ENCODE assay signal across 7 mouse cellular contexts in the genomic region with DNA sequence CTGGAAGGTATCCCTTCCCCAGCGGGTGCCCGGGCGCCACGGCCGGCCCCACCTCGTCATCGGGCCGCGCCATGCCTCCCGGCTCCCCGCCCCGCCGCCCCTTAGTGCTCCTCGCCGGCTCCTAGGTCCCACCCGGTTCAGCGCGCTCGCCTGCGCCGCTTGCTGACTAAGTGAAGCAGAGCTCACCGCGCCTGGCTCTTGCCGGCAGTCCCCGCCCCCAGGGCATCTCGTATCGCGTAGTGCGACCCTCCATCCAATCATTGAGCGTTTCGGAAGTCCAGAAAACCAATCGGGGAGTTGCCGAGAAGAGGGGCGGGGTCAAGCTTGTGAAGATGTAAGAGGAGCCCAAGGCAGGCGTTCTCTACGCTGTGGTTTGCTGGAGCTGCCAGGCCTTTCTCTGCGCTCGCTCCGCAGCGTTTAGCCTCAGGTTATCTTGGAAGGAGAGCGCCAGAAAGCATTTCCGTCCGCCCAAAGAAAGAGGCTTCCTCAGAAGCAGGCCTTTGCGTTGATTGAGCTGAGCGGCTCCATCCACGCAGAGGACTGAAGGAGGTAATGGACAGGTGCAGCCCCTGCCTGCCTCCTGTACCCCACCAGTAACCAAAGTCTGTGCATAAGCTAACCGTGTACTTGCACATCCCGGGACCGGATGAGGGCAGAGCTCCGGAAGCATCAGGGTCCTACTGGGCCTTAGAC. TPM values are rescaled to one million over a fixed set of nuclear protein-coding genes. Genes with fewer than 3 reads are reported as not detected.
DNase-seq lines count a peak whose midpoint lies in the region; ATAC-seq lines count a peak whose summit lies in the region.

A gene (minus strand): TSS at position 138 of the 693 bp plus-strand sequence.

- H3K27me3 ChIP-seq in intestine, embryonic 16.5 days (replicated peaks; ENCODE audit: control insufficient read depth, insufficient read depth, low read length): no peaks in the 10 kb centered on the region
- no peaks in the 10 kb centered on the region for H3K27me3 ChIP-seq in midbrain, embryonic 11.5 days (ENCODE audit: control insufficient read depth, insufficient read depth, low read length)

- WGBS in intestine, embryonic 16.5 days: under 1% methylated on average over 49 of the region's 50 CpGs
- WGBS in midbrain, embryonic 11.5 days: under 1% methylated on average over 50 of the region's 50 CpGs

- no peaks in the 10 kb centered on the region for H3K9me3 ChIP-seq in intestine, embryonic 16.5 days (ENCODE audit: control insufficient read depth, low read length)
- H3K9me3 ChIP-seq in midbrain, embryonic 11.5 days (ENCODE audit: control insufficient read depth, low read length): no peaks in the 10 kb centered on the region

- no peaks in the 10 kb centered on the region for H3K36me3 ChIP-seq in intestine, embryonic 16.5 days (ENCODE audit: control insufficient read depth, insufficient read depth, low read length)
- no peaks in the 10 kb centered on the region for H3K36me3 ChIP-seq in midbrain, embryonic 11.5 days (ENCODE audit: control insufficient read depth, insufficient read depth, low read length)

- ATAC-seq in intestine, embryonic 16.5 days: peak; percentile 98
- peak; percentile 99 for ATAC-seq in midbrain, embryonic 11.5 days (ENCODE audit: low FRiP score)

- H3K4me1 ChIP-seq in intestine, embryonic 16.5 days (ENCODE audit: control insufficient read depth, insufficient read depth, low read length): peaks cover 13% of the 10 kb centered on the region
- H3K4me1 ChIP-seq in midbrain, embryonic 11.5 days (ENCODE audit: control insufficient read depth, insufficient read depth, low read length): peaks cover 12% of the 10 kb centered on the region

- H3K9ac ChIP-seq in intestine, embryonic 16.5 days (ENCODE audit: low read depth, low read length): peak within 1 kb of the TSS; percentile 93
- H3K9ac ChIP-seq in midbrain, embryonic 11.5 days (ENCODE audit: low read length): peak within 1 kb of the TSS; percentile 84

- peak within 1 kb of the TSS; percentile 91 for H3K4me2 ChIP-seq in intestine, embryonic 16.5 days (ENCODE audit: low read depth, low read length)
- H3K4me2 ChIP-seq in midbrain, embryonic 11.5 days: peak within 1 kb of the TSS; percentile 98

- DNase-seq in adrenal gland, adult 8-10 months: peak; percentile 99
- DNase-seq in embryo, embryonic 9.5 days (ENCODE audit: extremely low spot score): peak; percentile 97
- peak; percentile 95 to 99 for DNase-seq in gastrocnemius, postnatal 4 days (ENCODE audit: low spot score in 2 of 2)
- peak; percentile 98 to 99 for DNase-seq in left cerebral cortex, postnatal 36 days (ENCODE audit: low spot score in 2 of 2)
- DNase-seq in midbrain, embryonic 11.5 days (ENCODE audit: low spot score, missing footprints): peak; percentile 98
- DNase-seq in skeletal muscle tissue, adult 2 months (ENCODE audit: low read depth, low spot score): peak; percentile 99

- intact Hi-C loops in left cerebral cortex, postnatal 36 days (cut with DNase I): loop anchor here (5.0 kb wide), 1 partner anchor 99 kb away; a partner anchor contains a TSS

- peak within 1 kb of the TSS; percentile 96 for H3K27ac ChIP-seq in intestine, embryonic 16.5 days (ENCODE audit: low read length)
- peak within 1 kb of the TSS; percentile 88 for H3K27ac ChIP-seq in midbrain, embryonic 11.5 days (ENCODE audit: low read depth, low read length)

- H3K4me3 ChIP-seq in intestine, embryonic 16.5 days (ENCODE audit: low read length): peak within 1 kb of the TSS; percentile 82
- peak within 1 kb of the TSS; percentile 85 for H3K4me3 ChIP-seq in midbrain, embryonic 11.5 days (ENCODE audit: low read depth, low read length)

RNA-seq across cellular contexts. Expression of the gene that starts here (rescaled TPM):
- total RNA-seq in adrenal gland, adult 8-10 months (2022): 10 to 100 TPM; 12.4 to 20.8 (median 16.6) TPM
- total RNA-seq in gastrocnemius, postnatal 4 days (2021): 10 to 100 TPM in 1 of 2 experiments, 1 to 10 TPM in 1; 9.2 to 11.7 TPM
- 8.4 and 14.2 TPM in 2 replicates for polyA plus RNA-seq in intestine, embryonic 16.5 days (2015; fragmentation: Nextera tagmentation; extraction: Ambion mirVana)
- total RNA-seq in left cerebral cortex, postnatal 36 days (2021): 10 to 100 TPM; 11.8 to 15.4 TPM
- 11.3 and 11.9 TPM in 2 replicates for polyA plus RNA-seq in midbrain, embryonic 11.5 days (2014; fragmentation: Nextera tagmentation; extraction: Ambion mirVana)

Comparison
In these comparisons a context has a peak if more than half of its experiments do, and no peak if none do; other contexts are left out.
1. Peak in every context shown above with its lines: DNase-seq, ATAC-seq, H3K4me3 ChIP-seq and H3K27ac ChIP-seq.